Mouse (Mus musculus) thymus, adult 2 months (tissue): ENCODE data around the gene Tril.

Experiments used
- CTCF ChIP-seq: fragments of 200-500 bp; IDR thresholded peaks from 2 replicates; pipeline ENCODE4 v1.5.1; 2012; ENCODE audit warnings: mild to moderate bottlenecking, control low read depth, low read length, moderate library complexity, borderline replicate concordance; ENCODE audit not compliant: control insufficient read depth, poor library complexity, insufficient read depth; ENCODE audit errors: extremely low read depth
- POLR2A ChIP-seq: fragments of 200-500 bp; IDR thresholded peaks from 2 replicates; pipeline ENCODE4 v1.6.1; 2012; ENCODE audit warnings: mild to moderate bottlenecking, low read length, control low read depth, moderate library complexity; ENCODE audit not compliant: control insufficient read depth, poor library complexity, insufficient read depth; ENCODE audit errors: extremely low read depth

DNA sequence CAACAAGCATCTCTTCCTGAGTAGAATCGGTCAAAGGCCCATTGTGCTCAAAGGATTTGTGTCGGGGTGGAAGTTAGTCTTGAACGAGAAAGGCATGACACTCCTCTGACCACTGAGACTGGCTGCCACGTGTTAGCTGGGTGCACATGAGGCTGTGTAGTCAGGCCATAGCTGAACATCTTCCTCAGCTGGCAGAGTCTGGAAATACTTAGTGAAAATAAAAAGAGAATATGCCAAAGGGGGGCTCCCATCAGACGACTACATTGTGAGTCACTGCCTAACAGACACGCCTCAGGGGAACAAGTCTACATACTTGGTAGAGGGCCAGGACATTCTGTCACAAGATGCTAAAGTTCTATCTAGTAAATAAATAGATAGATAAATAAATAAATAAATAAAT is 16.5 kb downstream of the Tril start:
- TF ChIP-seq CTCF (no peak), POLR2A (no peak)
